Mouse (Mus musculus) testis, adult 10 weeks (tissue): ENCODE measurements around the gene Rtn4. TPM values are rescaled to one million over a fixed set of nuclear protein-coding genes. Genes with fewer than 3 reads are reported as not detected.

Experiments
- polyA plus RNA-seq: library from polyadenylated mRNA; stranded (reverse); fragments of 350-450 nt; fragmentation: Illumina TruSeq; extraction: RNeasy Lipid Tissue Mini Kit (QIAGEN cat#74804); gene quantifications from one replicate; pipeline ENCODE4 v1.2.3, GENCODE M21; 2014; ENCODE audit warnings: low read depth, low replicate concordance

The Rtn4 gene
- 98.6 TPM for polyA plus RNA-seq

DNA sequence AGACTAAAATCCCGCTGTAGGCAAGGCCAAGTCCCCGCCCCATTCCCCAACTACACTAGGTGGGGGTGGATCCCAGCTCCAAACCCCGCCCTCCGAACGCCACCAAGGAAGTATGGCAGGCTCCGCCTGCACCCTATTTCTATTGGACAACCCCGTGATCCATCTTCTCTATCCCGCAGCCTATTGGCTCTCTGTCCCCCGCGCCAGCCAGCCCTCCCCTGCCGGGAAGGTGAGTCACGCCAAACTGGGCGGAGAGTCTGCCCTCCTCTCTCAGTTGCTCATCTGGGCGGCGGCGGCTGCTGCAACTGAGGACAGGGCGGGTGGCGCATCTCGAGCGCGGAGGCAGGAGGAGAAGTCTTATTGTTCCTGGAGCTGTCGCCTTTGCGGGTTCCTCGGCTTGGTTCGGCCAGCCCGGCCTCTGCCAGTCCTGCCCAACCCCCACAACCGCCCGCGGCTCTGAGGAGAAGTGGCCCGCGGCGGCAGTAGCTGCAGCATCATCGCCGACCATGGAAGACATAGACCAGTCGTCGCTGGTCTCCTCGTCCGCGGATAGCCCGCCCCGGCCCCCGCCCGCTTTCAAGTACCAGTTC, at the start of gene Rtn4:
Gene Rtn4, plus strand, starts transcription at position 265 of the 590 bp plus-strand sequence.

Other genes with a start within 250 kb of the Rtn4 start
- 8.3 TPM for gene Prorsd1, start 177.9 kb upstream of the Rtn4 start, polyA plus RNA-seq
- gene Mtif2, start 166.5 kb upstream of the Rtn4 start, polyA plus RNA-seq = 50.6 TPM
- 104 TPM for gene Clhc1, start 145.0 kb upstream of the Rtn4 start, polyA plus RNA-seq
- 439 TPM for gene Rps27a, start 144.8 kb upstream of the Rtn4 start, polyA plus RNA-seq
- 4.1 TPM for gene 4931440F15Rik, start 132.7 kb downstream of the Rtn4 start, polyA plus RNA-seq